Mouse (Mus musculus) neutrophil, adult 5-6 weeks (primary cell): ENCODE results near the gene Fgfr2. TPM values are rescaled to one million over a fixed set of nuclear protein-coding genes. Genes with fewer than 3 reads are reported as not detected.

Source experiments
- ATAC-seq: fragments of 151-379, 151-347 bp; 2 replicates; pipeline ENCODE4 v1.8.0; 2017; ENCODE audit warnings: mild to moderate bottlenecking, moderate TSS enrichment; ENCODE audit not compliant: insufficient number of reproducible peaks, poor library complexity, low FRiP score, severe bottlenecking; ENCODE audit errors: extremely low read depth
- total RNA-seq: library from RNA; stranded (forward); fragments of 200-1000 nt; gene quantifications from 2 replicates; pipeline ENCODE4 v1.2.3, GENCODE M21; 2017

Fgfr2 gene
- total RNA-seq, 1 experiment from 2014 or later, result not detected

DNA sequence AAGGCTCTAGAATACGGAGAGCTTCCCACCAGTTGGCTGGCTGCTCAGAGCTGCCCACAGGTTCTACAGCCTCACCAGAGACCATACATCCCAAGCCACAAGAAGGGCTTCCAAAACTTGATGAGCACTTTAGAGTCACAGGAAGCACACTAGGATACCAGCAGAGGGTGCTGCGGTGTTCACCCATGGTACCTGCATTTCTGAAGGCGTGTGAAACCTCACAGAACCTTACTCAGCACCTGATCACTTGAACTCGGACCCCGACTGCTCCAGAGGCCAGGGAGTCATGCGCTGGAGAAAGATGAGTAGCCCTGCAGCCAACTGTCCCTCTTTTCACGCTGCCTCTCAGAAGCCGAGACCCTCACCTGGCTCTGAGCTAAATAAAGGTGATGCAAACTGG, 129.0 kb downstream of the Fgfr2 start:
- ATAC-seq, result no peak

DNA sequence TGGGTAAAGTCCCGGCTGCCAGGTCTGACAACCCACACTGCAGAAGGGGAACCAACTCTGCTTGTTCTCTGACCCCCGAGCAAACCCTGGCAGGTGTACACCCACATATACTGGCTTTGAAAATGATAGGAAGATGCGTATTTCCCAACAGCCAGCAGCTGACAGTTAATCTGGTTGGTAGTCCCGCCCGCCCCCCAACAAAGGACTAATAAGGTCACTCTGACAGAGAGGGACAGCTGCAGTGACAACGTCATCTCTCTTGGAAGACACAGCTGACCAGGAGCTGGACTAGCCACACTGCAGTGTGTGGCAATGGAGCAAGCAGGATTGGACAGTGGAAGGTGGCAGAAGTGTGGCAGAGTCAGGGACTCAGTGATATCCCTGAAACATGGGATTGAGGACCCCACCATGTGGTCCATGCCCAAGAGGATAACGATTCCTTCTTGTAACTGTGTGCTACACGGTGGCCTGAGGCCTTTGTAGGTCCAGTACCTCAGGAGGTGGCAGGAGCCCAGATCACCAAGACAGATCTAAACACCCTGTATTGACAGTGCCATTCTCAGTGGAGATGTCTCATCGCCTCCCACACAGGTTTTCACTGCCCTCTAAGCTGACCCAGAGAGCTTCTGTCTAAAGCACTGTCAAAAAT, 130.1 kb downstream of the Fgfr2 start:
- no peak for ATAC-seq

DNA sequence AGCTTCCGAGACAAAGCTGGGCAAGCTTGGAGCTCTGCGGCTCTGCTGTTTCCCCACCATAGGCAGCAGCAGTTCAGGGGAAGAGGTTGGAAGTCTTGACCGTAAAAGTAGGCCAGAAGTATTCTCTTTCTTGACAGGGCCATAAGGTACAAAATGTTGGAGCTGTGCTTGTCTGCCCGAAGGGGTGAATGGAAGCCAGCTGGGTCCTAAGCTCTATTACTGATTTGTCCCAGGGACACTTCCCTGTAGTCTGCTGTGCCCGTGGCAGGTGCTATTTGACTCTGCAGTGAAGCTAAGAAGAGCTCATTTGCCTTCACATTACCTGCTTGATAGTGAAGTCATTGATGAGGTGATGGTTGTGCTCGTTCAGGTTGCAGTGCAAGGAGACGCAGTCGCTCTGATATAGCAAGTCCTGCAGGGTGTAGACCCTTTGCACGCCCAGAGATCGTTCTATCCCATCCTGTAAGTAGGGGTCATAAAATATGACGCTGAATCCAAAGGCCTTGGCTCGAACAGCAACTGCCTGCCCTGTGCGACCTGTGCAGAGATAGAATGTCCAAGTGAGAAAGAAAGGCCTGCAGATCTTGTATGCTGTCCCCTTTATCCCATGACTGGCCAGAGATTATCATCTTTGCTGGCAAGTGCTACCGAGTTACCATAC, 131.8 kb downstream of the Fgfr2 start:
- ATAC-seq, result no peak

DNA sequence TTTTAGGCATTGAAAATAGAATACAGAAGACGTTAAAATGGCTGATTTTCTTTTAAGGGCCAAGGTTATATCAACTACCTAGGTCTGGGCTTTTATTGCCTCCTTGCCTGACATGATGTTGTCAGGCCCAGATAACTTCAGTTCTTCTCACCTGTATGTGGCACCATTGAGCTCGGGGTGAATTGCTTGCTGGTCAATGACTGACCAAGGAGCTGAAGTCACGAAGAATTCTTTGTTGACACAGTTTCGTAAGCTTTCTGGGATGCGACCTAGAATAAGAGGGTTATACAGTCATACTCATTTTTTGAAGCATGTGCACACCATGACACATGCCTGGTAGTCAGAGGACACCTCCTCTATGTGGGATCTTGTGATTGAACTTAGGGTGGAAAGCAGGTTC, 133.3 kb downstream of the Fgfr2 start:
- ATAC-seq, result no peak

DNA sequence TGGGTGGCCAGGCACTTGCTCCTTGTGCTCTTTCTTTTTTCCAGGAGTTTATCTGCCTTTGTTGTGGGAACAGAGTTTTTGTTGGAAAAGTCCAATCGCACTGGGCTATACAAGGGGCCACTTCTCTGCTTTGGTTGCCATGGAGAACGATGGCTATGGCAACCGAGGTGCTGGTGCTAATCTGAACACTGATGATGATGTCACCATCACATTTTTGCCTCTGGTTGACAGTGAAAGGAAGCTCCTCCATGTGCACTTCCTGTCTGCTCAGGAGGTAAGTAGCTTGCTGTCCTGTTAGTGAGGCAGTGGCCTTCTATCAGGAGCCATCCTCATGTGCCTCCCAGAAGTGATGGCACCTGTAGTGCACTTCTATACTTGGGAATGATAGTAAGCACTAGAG, 140.5 kb downstream of the Fgfr2 start:
- ATAC-seq, result no peak

DNA sequence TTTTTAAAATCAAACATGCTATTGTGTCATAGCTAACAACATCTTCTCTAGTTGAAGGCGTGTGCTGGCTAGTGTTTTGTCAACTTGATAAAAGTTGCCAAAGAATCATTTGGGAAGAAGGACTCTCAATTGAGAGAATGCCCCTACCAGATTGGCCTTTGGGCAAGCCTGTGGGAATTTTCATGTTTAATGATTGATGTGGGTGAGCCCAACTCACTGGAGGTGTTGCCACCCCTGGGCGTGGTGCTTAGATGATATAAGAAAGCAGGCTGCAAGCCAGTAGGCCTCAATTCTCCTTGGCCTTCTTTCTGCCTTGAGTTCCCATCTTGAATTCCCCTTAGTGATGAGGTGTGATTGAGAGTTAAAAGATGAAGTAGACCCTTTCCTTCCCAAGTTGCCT, 145.2 kb downstream of the Fgfr2 start:
- ATAC-seq, result no peak

DNA sequence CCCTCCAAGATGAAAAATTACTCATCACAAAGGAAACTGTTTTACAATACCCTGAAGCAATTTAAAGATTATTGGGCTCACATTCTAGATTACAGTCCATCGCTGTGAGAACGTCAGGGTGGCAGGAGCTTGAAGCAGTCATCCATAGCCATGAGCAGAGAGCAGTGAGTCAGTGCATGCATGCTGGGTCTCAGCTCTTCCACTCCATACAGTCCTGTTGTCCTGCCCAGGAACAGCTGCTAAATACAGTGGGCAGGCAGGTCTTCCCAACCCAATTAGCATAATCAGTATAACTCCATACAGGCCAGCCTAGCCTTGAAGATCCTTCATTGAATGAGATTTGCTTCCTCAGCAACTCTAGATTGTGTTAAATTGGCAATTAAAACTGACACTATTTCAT, 147.1 kb downstream of the Fgfr2 start:
- ATAC-seq, result no peak

DNA sequence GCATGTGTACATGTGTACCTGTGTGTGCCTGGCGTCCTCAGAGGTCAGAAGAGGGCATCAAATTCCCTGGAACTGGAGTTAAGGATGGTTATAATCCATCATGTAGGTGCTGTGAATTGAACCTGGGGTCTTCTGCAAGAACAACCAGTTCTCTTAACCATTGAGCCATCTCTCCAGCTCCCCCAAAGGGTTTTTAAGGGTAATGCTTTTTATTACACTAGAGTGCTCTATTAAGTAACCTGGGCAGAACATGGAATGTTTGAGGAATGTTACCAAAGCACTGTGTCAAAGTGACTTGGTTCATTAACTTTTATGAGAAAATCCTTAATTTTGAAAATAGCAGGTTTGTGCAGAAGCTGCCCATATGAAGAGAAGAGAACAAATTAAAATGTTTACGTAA, 151.1 kb downstream of the Fgfr2 start:
- ATAC-seq, result no peak

DNA sequence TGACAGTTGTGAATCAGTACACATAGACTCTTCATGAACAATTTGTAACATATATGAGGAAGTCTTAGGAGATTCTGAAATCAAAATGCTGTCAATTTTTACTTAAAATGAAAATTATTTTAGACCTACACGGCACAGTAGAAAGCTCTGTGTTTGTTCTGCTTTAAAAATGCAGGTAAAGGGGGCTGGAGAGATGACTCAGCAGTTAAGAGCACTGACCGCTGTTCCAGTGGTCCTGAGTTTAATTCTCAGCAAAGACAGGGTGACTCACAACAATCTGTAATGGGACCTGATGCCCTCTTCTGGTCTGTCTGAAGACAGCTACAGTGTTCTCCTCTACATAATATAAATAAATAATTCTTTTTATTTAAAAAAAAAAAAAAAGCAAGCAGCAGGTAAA, 157.4 kb downstream of the Fgfr2 start:
- ATAC-seq, result no peak

DNA sequence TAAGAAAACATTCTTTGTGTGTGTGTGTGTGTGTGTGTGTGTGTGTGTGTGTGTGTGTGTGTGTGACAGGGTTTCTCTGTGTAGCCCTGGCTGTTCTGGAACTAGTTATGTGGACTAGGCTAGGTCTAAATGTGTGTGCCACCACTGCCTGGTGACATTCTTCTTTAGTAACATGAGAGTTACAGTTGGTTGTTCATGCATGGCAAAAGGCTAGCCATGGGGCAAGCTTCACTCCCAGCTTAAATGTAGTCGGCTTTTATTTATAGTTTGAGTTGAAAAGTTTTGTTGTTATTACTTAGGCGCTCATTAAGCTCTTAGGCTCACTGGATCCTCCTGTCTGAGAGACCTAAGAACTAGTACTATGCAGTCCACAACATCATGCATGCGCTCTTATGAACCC, 158.8 kb downstream of the Fgfr2 start:
- ATAC-seq, result no peak

DNA sequence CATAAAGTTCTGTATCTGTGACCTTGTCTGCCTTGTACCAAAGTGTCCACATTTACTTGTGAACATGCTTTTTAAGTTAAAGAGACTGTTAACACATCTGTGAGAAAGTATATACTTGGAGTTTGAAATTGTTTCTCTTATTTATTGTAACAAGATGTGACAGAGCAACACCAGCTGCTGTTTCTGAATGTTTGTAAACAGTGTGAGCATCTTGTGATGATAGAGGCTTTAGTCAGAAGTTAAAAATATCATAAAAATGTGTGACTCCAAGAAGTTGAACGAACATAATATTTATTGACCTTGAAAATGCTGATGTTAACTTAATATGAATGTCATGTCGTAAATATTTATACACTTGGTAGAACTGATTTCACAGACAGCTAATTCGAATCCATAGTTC, 172.5 kb downstream of the Fgfr2 start:
- no peak for ATAC-seq

DNA sequence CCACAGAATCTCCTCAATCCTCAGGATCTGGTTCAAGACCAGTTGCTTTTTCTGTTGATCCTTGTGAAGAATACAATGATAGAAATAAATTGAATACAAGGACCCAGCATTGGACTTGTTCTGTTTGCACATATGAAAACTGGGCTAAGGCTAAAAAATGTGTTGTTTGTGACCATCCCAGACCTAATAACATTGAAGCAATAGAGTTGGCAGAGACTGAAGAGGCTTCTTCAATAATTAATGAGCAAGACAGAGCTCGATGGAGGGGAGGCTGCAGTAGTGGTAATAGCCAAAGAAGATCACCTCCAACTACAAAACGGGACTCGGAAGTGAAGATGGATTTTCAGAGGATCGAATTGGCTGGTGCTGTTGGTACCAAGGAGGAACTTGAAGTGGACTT, 173.2 kb downstream of the Fgfr2 start:
- ATAC-seq, result no peak

DNA sequence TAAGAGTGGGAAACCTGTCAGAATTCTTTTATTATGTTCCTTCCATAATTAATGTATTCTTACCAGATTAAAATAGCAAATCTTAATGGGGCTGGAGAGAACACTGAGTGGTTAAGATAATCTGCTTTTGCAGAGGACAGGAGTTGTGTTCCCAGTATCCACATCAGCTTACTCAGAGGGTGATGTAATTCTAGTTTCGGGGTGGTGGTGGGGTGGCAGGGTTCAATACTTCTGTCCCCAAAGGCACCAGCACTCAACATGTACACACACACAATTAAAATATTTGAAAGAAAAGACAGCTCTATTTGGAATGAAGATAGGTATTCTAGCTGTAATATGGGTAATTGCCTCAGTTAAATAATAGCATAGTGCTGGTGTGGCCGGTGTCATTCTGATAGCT, 182.6 kb downstream of the Fgfr2 start:
- ATAC-seq, result no peak

DNA sequence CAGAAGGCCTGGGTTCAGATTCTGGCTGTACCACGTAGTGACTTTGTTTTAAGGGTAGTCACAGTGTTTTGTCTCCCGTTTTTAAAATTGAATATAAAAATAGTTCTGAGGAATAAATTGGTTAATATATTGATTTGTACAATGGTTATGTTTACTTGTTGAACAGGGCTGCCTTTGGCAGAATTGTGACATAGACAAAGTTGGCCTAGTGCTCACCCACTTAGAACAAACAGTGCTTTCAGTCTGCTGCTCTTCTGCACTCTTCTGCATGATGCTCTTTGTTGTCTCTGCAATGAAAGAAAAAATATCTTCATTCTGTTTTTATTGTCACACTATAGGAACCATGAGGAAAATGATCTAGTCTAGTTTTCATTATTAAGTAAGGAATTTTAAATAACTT, 184.0 kb downstream of the Fgfr2 start:
- no peak for ATAC-seq

DNA sequence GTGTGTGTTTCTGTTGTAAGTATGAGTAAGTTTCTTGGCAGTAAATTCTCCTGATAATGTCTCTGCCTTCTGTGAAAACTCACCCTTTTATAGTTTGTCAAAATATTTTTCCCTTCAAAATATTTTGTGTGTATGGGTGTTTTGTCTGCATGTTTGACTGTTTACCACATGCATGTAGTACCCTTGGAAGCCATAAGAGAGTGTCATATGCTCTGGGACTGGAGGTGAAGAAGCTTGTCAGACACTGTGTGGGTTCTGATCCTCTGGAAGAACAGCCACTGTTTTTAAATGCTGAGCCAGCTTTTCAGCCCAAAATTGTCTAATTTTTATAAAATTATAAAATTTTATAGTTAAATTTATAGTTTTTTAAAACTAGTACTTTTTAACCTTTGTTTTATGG, 188.4 kb downstream of the Fgfr2 start:
- ATAC-seq, result no peak

DNA sequence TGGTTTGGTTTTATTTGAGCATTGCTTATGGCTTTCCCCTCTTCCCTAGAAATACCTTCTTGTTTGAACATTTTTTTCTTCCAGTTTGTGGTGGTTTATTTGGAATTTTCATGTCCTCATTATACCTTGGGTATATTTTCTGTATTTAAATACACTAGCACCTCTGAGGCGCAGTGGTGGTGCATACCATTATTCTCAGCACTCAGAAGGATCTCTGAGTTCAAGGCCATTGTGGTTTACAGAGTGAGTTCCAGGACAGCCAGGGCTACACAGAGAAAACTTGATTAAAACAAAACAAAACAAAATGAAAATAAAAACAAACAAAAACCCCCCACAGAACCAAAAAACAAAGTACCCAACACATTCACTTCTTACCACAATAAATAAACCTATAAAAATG, 189.8 kb downstream of the Fgfr2 start:
- no peak for ATAC-seq

DNA sequence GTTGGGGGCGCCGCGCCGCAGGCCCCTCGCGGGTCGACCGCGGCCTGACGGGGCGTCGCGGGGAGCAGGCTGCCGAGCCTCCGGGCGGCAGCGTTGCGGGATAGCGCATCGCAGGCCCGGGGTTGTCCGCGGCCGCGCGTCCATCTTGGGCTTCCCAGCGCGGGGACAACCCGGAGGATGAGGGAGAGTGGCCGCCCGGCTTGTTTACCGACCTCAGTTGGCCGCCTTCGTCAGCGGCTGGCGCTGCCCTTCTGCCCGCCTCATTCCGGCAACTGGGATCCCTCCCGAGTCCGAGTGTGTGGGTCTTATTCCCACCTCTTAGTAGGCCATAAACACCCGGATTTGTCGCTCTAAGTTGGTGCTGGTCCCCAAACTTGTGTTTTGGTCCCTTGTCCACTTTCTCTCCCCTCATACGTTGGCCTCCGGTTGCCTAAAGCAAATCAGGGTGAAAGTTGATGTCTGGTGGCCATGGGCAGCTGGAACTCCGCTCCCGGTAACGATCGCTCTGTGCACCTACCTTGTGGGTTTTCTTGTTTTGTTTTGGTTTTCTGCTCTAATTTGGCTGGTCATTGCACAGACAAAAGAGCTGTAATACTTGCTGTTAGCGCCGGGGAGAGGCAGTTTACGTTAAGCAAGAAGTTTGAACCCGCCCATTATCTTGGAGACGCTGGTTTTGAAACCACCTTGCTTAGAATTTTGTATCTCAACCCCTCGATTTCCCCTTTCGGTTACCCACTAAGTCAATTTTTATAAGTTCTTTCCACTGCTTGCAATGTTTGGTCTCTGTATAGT, 191.4 kb downstream of the Fgfr2 start:
- peak; percentile 34; the same call in 1 of the 2 replicates for ATAC-seq

DNA sequence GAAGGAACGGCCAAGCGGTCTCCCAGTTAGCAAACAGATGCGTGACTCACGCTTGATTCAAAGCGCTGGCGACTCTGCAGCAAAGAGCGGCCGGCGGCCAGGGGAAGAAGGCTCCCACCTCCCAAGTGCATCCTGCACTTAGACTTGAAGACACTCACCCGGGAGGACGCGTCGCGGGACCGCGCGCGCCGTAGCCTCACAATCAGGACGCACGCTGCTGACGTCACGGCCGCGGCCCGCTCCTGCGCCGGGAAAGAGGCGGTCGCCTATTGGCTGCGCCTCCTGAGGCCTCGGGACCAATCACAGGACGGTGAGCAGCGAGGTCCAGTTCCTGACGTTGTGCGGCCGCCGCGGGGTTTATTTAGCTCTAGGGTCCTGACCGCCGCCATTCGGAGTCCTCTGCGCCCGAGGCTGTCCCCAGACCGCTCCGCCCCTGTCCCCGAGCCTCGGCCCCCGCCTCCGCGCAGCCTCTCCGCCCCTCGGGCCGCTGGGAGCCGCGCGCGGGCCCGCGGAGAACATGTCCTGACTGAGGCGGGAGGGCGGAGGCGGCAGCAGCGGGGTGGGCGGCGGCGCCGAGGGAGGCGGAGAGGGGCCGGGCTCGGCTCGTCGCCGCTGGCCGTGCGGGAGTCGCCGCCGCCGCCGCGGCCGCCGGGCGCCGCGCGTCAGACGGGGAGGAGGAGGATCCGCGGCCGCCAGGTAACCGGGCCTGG, 192.1 kb downstream of the Fgfr2 start, which contains the start of gene Zranb1:
TSS of gene Zranb1 (plus strand) at position 293 of the 710 bp plus-strand sequence.
- peak; percentile 94 for ATAC-seq

DNA sequence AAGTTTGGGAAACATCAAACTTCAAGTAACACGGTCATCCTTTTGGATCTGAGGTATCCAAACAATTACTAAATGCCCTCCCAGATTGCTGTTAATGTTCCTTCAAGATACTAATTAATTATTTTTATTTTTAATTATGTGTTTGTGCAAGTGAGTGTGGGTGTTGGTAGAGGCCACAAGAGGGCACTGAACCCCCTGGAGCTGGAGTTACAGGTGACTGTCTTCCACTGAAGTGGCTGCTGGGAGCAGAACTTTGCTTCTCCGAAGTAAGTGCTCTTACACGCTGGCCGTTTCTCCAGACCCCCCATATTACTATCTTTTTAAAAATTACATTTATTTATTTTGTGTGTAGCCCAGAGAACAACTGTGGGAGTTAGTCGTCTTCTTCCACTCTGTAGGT, 193.1 kb downstream of the Fgfr2 start:
- ATAC-seq, result no peak

DNA sequence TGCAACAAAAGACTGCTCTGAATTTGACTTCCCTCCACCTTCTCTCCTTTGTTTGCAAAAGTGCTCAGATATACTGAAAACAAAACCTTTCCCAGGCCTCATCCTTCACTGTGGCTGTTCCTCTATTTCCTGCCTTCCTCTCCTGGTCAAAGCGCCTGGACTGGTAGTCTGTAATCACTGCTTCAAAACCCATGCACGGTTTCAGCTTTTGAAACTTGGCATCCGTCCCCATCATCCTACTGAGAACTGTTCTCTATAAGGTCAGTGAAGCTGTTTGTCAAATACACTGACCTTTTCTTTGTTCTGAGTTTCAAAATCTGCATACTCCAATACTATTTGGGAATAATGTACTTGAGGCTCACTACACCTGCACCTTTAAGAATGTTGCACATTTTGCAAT, 195.9 kb downstream of the Fgfr2 start:
- ATAC-seq, result no peak
